Mouse (Mus musculus): ENCODE data around the gene N4bp2. TPM values are rescaled to one million over a fixed set of nuclear protein-coding genes. Genes with fewer than 3 reads are reported as not detected.
A peak's percentile ranks its signal among the peaks of the same experiment; 100 is the strongest.
"Not testable (repeated sequence)": the region's sequence is repeated elsewhere in the genome, so short reads cannot be mapped to it uniquely, and the experiment has no call there.

N4bp2 gene
- 32.7 and 47.9 TPM in 2 replicates for polyA plus RNA-seq (2014; fragmentation: Nextera tagmentation; extraction: Ambion mirVana)

DNA sequence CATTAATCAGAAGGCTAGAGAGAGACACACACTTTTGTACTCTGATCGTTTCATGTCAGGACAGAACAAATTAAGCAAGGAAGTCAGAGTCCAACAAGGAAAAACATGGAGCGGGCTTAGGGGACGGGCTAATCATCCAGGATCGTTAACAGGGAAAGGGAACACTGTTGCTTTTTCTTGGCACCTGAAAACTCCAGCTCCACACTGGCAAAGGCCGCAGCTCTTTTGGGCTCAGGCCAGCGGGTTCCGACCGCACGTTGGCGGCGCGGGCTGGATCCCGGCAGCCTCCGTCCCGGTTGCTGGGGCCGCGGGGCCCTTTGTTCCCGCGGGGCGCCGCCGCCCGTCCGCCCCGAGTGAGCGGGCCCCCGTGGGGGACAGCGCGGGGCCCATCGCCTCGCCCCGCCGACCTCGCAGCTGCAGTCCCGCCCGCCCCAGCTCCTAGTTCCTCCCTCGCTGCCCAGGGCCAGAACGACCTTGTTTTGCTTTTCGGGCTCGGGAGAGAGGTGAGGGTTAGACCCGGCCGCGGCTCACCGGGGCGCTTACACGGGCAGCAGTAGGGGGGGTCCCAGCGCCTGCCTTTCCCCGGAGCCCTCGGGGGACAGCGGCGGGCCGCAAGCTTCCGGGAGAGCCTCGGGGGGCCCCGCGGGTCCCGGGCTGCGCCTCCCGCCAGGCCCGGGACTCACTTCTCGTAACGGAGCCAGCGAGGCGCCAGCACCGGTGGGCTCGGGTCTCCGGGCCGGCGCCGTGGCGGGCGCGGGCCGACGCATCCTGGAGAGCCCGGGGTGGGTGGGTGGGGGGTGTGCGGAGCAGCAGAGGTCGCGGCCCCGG, at the start of gene N4bp2:
Gene N4bp2 (plus strand): TSS at position 434 of the 828 bp plus-strand sequence.
- Histone ChIP-seq H3K9ac (ENCODE audit: low read depth, low read length) (peak within 1 kb of the TSS; percentile 100), H3K4me3 (ENCODE audit: low read depth, low read length) (peak within 1 kb of the TSS; percentile 96), H3K9me3 (replicated peaks; ENCODE audit: control insufficient read depth, low read length) (no peaks in the 10 kb centered on the region), H3K27me3 (ENCODE audit: control insufficient read depth, insufficient read depth, low read length) (no peaks in the 10 kb centered on the region), H3K4me1 (ENCODE audit: control insufficient read depth, insufficient read depth, low read length) (peaks cover 14% of the 10 kb centered on the region), H3K4me2 (peak within 1 kb of the TSS; percentile 71), H3K27ac (ENCODE audit: low read depth, low read length) (peak within 1 kb of the TSS; percentile 100), H3K36me3 (ENCODE audit: control insufficient read depth, insufficient read depth, low read length) (no peaks in the 10 kb centered on the region)
- ATAC-seq (replicated peaks; ENCODE audit: insufficient number of reproducible peaks, low FRiP score, low TSS enrichment) = peak; percentile 42
- WGBS (ENCODE audit: insufficient replicate concordance) = under 1% methylated on average over 76 of the region's 80 CpGs

GRCm38 (mm10) chr5:65715084-65715483, 48.2 kb upstream of the N4bp2 start:
- H3K4me1 ChIP-seq (ENCODE audit: control insufficient read depth, insufficient read depth, low read length) = 0 out of 2 replicates have a peak, but pooled peaks cover 3% of the 10 kb centered on the region
- no peaks in the 10 kb centered on the region for H3K36me3 ChIP-seq (ENCODE audit: control insufficient read depth, insufficient read depth, low read length)
- H3K27me3 ChIP-seq (ENCODE audit: control insufficient read depth, insufficient read depth, low read length) = no peaks in the 10 kb centered on the region
- H3K9ac ChIP-seq (ENCODE audit: low read depth, low read length) = no peak overlapping the region
- no peak overlapping the region for H3K4me2 ChIP-seq
- 75% methylated on average over 6 of the region's 6 CpGs for WGBS (ENCODE audit: insufficient replicate concordance)
- no peak for ATAC-seq (replicated peaks; ENCODE audit: insufficient number of reproducible peaks, low FRiP score, low TSS enrichment)
- H3K9me3 ChIP-seq (replicated peaks; ENCODE audit: control insufficient read depth, low read length) = no peaks in the 10 kb centered on the region
- H3K4me3 ChIP-seq (ENCODE audit: low read depth, low read length) = no peak overlapping the region
- no peak overlapping the region for H3K27ac ChIP-seq (ENCODE audit: low read depth, low read length)

DNA sequence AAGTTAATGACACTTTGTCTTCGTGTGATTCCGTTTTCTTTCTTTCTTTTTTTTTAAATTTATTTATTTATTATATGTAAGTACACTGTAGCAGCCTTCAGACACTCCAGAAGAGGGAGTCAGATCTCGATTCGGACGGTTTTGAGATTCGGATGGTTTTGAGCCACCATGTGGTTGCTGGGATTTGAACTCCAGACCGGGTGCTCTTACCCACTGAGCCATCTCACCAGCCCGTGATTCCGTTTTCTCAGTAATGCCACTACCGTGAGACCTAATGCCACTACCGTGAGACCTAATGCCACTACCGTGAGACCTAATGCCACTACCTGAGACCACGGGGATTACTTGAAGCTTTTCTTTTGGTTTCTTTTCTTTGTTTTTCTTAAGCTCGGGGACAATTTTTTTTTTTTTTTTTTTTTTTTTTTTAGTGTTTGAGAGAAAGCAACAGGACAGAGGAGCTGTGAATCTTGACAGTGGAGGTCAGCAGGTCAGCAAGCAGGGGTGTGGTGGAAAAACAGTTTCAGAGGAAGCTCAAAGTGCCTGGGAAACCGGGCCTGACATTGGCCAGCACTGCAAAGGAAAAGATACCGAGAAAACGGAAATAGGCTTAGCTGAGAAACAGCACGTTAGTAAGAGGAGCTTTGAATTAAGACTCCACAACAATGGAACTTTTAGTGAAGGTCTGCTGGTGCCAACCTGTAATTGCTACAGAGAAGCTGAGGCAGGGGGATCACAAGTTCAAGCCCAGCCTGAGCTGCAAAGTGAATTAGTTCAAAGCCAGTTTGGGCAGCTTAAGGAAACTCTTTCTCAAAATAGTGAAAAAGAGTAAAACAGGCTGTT, 46.0 kb upstream of the N4bp2 start:
- Histone ChIP-seq H3K9me3 (replicated peaks; ENCODE audit: control insufficient read depth, low read length) (no peaks in the 10 kb centered on the region), H3K27ac (ENCODE audit: low read depth, low read length) (peak overlapping the region; percentile 57; the same call in 1 of the 2 replicates), H3K4me2 (no peak overlapping the region), H3K4me3 (ENCODE audit: low read depth, low read length) (no peak overlapping the region), H3K27me3 (ENCODE audit: control insufficient read depth, insufficient read depth, low read length) (no peaks in the 10 kb centered on the region), H3K9ac (ENCODE audit: low read depth, low read length) (no peak overlapping the region), H3K36me3 (ENCODE audit: control insufficient read depth, insufficient read depth, low read length) (no peaks in the 10 kb centered on the region), H3K4me1 (ENCODE audit: control insufficient read depth, insufficient read depth, low read length) (0 out of 2 replicates have a peak, but pooled peaks cover 3% of the 10 kb centered on the region)
- ATAC-seq (replicated peaks; ENCODE audit: insufficient number of reproducible peaks, low FRiP score, low TSS enrichment) = no peak
- WGBS (ENCODE audit: insufficient replicate concordance) = 76% methylated on average over 18 of the region's 18 CpGs

- H3K9me3 ChIP-seq (replicated peaks; ENCODE audit: control insufficient read depth, low read length); H3K4me1 ChIP-seq (ENCODE audit: control insufficient read depth, insufficient read depth, low read length); H3K4me3 ChIP-seq (ENCODE audit: low read depth, low read length); H3K36me3 ChIP-seq (ENCODE audit: control insufficient read depth, insufficient read depth, low read length); H3K27me3 ChIP-seq (ENCODE audit: control insufficient read depth, insufficient read depth, low read length); H3K4me2 ChIP-seq; H3K9ac ChIP-seq (ENCODE audit: low read depth, low read length); ATAC-seq (replicated peaks; ENCODE audit: insufficient number of reproducible peaks, low FRiP score, low TSS enrichment): not testable (repeated sequence)
- H3K27ac ChIP-seq (ENCODE audit: low read depth, low read length) = peak overlapping the region; percentile 57; the same call in 1 of the 2 replicates
- 88% methylated on average over 8 of the region's 8 CpGs for WGBS (ENCODE audit: insufficient replicate concordance)
These were observed 45.5 kb upstream of the N4bp2 start for GRCm38 (mm10) chr5:65717903-65718211.

DNA sequence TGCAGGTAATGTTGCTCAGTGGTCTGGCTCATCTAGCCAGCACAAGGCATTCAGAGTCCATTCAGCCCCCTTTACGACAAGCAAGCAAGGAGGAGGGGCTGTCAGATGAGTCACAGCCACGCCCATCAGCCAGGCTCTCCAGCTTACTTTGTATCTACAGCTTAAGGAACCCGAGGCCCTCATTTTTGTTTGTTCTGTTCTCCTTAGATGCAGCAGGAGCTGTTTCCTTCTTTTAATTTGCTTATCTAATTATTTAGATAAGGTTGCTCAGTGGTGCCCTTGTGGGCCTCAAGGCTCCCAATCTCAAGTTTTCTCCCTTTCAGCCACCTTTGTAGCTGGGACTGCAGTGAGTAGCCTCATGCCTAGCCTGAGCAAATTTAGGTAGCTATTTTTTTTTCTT, 45.0 kb upstream of the N4bp2 start:
- H3K27me3 ChIP-seq (ENCODE audit: control insufficient read depth, insufficient read depth, low read length) = no peaks in the 10 kb centered on the region
- no peaks in the 10 kb centered on the region for H3K36me3 ChIP-seq (ENCODE audit: control insufficient read depth, insufficient read depth, low read length)
- 13% methylated on average over 3 of the region's 3 CpGs for WGBS (ENCODE audit: insufficient replicate concordance)
- peak overlapping the region; percentile 57; the same call in 1 of the 2 replicates for H3K27ac ChIP-seq (ENCODE audit: low read depth, low read length)
- no peaks in the 10 kb centered on the region for H3K9me3 ChIP-seq (replicated peaks; ENCODE audit: control insufficient read depth, low read length)
- no peak overlapping the region for H3K9ac ChIP-seq (ENCODE audit: low read depth, low read length)
- H3K4me1 ChIP-seq (ENCODE audit: control insufficient read depth, insufficient read depth, low read length) = 0 out of 2 replicates have a peak, but pooled peaks cover 3% of the 10 kb centered on the region
- no peak overlapping the region for H3K4me3 ChIP-seq (ENCODE audit: low read depth, low read length)
- ATAC-seq (replicated peaks; ENCODE audit: insufficient number of reproducible peaks, low FRiP score, low TSS enrichment) = peak; percentile 52; the same call in 1 of the 2 replicates
- H3K4me2 ChIP-seq = no peak overlapping the region

DNA sequence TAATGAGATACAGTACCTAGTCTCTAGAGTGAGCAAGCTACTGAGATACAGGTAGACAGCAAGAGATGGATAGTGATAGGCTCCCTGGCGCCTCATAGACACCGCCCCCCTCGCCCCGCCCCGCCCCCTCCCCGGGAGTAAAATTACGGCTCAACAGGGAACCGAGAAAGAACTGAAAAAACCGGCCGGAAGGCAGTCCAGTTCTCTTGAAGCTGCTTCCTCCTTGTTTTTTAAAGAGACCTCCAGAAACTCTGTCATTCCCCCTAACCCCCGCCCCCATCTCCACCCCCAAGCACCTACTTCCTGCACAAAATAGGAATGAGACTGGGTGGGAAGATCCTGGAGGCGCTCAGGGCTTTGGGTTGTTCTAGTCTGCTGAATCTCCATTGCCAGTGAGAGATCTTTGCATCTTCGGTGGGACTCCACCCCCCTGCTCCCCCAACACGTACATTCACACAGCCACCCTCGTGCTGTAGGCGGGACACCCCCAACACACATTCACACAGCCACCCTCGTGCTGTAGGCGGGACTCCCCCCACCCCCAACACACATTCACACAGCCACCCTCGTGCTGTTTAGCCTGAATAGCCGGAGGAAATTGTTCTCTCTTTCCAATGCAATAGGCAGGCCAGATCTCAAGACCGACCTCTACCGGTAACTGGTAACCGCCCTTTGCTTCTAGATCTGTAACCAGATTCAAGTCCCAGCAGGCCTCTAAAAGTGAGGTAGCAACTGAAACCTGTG, 38.8 kb upstream of the N4bp2 start:
- Histone ChIP-seq H3K27ac (ENCODE audit: low read depth, low read length) (peak overlapping the region; percentile 96), H3K4me2 (peak overlapping the region; percentile 78), H3K36me3 (ENCODE audit: control insufficient read depth, insufficient read depth, low read length) (no peaks in the 10 kb centered on the region), H3K9me3 (replicated peaks; ENCODE audit: control insufficient read depth, low read length) (no peaks in the 10 kb centered on the region), H3K4me1 (ENCODE audit: control insufficient read depth, insufficient read depth, low read length) (peaks cover 8% of the 10 kb centered on the region; the same call in 1 of the 2 replicates), H3K27me3 (ENCODE audit: control insufficient read depth, insufficient read depth, low read length) (no peaks in the 10 kb centered on the region), H3K4me3 (ENCODE audit: low read depth, low read length) (peak overlapping the region; percentile 32), H3K9ac (ENCODE audit: low read depth, low read length) (peak overlapping the region; percentile 75)
- ATAC-seq (replicated peaks; ENCODE audit: insufficient number of reproducible peaks, low FRiP score, low TSS enrichment) = peak; percentile 73
- WGBS (ENCODE audit: insufficient replicate concordance) = 2% methylated on average over 23 of the region's 23 CpGs

GRCm38 (mm10) chr5:65731173-65732007, 31.9 kb upstream of the N4bp2 start:
- peak; percentile 93 for ATAC-seq (replicated peaks; ENCODE audit: insufficient number of reproducible peaks, low FRiP score, low TSS enrichment)
- peak overlapping the region; percentile 60 for H3K9ac ChIP-seq (ENCODE audit: low read depth, low read length)
- 38% methylated on average over 9 of the region's 9 CpGs for WGBS (ENCODE audit: insufficient replicate concordance)

More at GRCm38 (mm10) chr5:65731173-65732007, 31.9 kb upstream of the N4bp2 start:
- Histone ChIP-seq H3K27me3 (ENCODE audit: control insufficient read depth, insufficient read depth, low read length) (no peaks in the 10 kb centered on the region), H3K4me1 (ENCODE audit: control insufficient read depth, insufficient read depth, low read length) (peaks cover 5% of the 10 kb centered on the region; the same call in 1 of the 2 replicates), H3K4me2 (0 out of 2 replicates have a peak overlapping the region, but pooled peaks have one; percentile 2), H3K4me3 (ENCODE audit: low read depth, low read length) (no peak overlapping the region), H3K36me3 (ENCODE audit: control insufficient read depth, insufficient read depth, low read length) (no peaks in the 10 kb centered on the region), H3K9me3 (replicated peaks; ENCODE audit: control insufficient read depth, low read length) (no peaks in the 10 kb centered on the region), H3K27ac (ENCODE audit: low read depth, low read length) (peak overlapping the region; percentile 93)
